Mouse (Mus musculus) erythroblast, adult 5-6 weeks (primary cell): Measurements from ENCODE around the gene Btg1. TPM values are rescaled to one million over a fixed set of nuclear protein-coding genes. Genes with fewer than 3 reads are reported as not detected.

Source experiments
- ATAC-seq: replicated peaks from 2 replicates; pipeline ENCODE4 v1.8.0; 2016; ENCODE audit warnings: moderate number of reproducible peaks, mild to moderate bottlenecking, moderate TSS enrichment, inconsistent platforms; ENCODE audit not compliant: poor library complexity, low FRiP score, severe bottlenecking
- total RNA-seq, 2 experiments: library from RNA; stranded (forward) in 1 of 2; stranded (reverse) in 1 of 2; fragments of 150-400 nt in 1 of 2; fragments of 200-764, 138-1000 nt in 1 of 2; gene quantifications; 2 replicates each; pipeline versions ENCODE4 v1.2.3 to v1.2.4; 2015 to 2017; ENCODE audit warnings: low replicate concordance in 2 of 2

The Btg1 gene
- 30.1 and 35.2 TPM in 2 replicates for total RNA-seq (2015; ENCODE audit: low replicate concordance)
- 32.3 and 41.7 TPM in 2 replicates for total RNA-seq (2017; ENCODE audit: low replicate concordance)

DNA sequence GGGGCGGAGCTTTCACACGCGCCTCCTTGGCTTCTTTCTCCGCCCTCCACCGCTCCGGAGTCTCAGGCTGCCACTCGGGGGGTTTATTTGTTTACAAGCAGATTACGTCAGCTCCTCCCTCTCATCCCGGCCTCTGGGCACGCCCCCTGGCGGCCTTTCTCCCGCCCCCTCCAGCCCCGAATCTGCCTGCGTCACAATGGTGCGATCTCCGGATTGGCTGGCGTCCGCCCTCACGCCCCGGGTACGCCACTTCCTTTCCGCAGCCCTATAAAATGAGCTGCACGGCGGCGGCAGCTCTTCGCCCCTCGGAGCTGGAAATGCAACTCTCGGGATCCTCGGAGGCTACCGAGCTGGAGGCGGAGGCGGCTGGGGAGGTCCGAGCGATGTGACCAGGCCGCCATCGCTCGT lies at the start of gene Btg1:
Btg1 (plus strand) TSS at position 298 of the 408 bp plus-strand sequence.
- peak; percentile 91 for ATAC-seq

DNA sequence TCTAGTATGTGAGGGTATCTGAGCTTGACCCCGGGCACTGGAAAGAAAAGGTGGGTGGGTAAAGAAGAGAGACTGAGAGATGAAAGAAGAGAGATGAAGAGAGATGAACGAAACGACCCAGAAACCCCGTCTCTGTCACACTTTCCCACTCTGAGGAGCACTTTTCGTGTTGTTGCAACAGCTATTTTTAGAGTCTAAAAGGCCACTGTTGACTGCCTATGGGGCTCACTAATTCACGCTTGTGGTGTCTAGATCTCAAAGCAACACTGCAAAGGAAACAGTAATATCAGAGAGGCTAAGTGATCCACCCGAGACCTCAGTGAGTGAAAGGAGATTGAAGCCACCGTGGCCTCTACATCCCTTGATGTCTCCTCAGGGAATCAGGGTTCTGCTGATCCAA lies 47.3 kb upstream of the Btg1 start:
- no peak for ATAC-seq

DNA sequence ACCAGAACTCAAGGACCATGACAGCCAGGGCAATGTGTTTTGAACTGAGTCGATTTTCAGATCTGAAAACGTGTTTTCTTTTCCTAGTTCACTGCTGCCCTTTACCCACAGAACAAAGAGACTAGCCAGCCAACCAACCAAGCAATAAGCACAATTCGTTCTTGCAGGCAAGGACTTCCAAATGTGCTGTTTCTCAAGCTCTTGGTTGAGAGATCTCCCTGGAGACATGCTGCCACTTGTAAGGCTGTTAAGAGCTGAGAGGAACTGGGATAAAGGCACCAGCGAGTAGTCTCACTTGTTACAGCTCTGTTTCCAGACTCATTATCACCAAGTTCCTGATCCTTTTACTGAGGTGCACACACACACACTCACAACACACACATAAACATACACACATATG lies 45.6 kb upstream of the Btg1 start:
- ATAC-seq: no peak

DNA sequence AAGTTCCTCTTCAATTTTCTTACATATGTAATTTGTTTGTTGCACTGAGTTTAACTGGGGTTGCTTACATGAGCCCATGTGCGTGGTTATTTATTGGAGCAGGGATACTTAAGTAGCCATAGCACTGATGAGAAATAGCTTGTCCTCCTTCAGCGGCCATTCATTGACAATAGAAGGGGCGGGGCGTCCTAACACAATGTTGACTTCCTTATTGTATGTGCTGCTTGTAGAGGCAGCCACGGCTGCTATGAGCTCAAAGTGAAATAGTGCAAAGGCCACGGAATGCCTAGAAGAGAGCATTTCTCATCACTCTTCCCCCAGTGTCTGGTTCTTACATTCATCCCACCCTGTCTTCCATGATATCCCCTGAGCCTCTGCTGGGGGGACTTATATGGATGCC lies 42.0 kb upstream of the Btg1 start:
- ATAC-seq: no peak

DNA sequence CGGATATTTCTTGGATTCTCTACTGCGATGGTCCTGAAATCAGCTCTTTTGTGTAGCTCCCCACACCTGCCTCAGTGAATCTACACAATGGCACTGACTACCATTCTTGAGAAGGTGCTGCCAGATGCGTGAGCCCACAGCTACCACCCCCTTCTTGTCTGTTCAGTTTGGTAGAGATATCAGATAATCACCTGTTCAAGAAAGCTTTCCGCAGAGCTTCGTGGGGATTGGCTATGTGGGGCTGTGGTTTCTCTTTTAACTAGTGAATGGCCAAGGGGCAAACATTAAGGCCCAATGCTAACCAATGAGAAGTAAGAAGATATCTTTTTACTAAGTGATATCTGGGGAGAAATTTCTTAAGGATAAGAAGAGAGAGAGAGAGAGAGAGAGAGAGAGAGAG lies 41.5 kb upstream of the Btg1 start:
- no peak for ATAC-seq

DNA sequence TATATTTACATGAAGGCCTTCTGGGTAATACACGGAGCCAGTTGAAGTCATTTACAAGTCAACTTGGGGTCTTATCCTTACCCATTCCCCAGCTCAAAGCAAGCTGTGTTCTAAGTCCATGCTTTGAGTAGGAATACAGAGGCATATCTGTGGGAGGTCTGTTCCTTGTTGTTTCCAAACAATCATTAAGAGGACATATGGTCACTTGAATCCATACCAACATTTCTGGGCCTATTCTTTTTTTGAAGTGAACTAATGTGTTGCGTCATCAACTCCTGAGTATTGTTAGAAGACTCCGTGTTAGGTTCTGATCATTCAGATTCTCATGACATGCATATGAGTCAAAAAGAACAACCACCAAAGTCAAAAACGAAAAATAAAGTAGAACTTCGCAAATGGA lies 37.9 kb upstream of the Btg1 start:
- ATAC-seq: no peak

DNA sequence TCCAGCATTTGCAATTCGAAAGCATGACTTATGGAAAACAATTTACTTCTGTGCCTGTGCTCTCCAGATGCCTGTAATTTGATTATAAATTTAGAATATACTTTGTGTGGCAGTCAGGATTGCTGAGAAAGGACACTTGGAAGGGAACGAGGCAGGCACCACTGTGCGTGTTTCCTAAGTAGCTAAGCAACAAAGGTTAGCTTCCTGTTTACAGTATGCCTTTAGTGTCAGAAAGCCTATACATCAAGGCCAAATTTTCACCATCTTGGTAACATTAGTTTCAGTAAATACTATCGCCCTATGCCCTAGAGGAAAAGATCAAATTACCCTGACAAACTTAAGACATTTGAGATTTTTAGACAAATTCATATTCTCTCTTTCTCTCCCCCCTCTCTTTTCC lies 37.4 kb upstream of the Btg1 start:
- no peak for ATAC-seq

DNA sequence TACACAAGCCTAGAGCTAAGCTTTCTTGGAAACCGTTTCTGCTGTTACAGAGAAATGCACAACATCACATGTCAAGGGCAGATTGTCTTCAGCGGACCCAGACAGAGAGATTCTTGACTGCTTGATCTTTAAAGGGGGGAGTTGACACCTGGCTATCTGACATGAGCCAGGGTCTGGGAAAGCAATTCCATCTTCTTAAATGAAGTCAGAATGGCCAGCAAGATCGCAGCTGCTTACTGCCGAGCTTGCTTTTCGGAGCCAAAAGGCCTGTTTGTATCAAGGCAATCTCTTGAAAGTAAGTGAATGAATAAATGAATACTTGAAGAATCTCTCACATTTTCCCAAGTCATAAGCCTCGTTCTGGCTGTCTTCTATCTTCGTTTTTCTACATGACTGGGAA lies 36.6 kb upstream of the Btg1 start:
- no peak for ATAC-seq

DNA sequence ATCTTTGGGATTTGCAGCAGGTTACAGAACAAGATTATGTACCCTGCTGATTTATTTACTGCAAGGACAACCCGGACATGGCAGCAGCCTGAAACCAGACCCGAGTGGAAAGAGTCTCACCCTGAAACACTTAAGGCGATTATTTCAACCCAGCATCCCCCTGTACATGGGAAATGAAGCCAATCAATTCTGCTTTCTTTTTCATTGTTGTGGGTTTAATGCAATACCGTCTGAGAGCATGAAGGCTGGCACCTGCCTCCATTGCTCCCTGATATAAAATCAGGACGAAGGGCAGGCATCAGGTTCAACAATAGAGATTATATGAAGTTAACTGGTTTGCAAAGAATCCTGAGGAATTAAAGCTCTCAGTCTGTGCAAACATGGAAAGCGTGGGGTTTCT lies 35.6 kb upstream of the Btg1 start:
- ATAC-seq: no peak

DNA sequence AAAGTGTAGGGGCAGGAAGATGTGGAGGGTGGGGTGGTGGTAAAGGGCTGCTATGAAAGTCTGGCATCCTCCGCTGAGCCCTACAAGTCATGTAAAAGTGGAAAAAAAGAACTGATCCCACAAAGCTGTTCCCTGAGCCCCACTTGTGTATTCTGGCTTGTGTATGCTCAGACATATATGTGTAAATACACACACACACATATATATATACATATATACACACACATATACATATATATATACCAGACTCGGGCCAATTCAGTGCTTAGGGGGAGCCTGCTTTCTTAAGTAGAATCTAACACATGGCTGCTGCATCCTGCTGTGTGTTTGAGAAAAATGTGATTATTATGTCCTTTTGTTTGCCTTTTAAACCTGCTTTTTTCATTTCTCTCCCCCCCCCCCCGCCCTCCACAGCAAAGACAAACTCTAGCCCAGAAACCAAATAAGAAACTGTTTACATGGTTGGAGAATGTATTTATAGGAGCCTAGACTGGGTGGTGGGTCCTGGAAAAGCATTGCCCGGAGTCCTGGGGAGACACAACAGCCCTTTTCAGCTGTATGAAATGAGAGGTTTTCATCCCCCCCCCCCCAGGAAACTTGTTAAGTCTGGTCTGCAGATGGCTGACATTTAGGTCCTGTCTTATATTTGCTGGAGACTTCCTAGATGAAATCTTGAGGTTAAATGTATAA lies 30.5 kb upstream of the Btg1 start:
- ATAC-seq: no peak

DNA sequence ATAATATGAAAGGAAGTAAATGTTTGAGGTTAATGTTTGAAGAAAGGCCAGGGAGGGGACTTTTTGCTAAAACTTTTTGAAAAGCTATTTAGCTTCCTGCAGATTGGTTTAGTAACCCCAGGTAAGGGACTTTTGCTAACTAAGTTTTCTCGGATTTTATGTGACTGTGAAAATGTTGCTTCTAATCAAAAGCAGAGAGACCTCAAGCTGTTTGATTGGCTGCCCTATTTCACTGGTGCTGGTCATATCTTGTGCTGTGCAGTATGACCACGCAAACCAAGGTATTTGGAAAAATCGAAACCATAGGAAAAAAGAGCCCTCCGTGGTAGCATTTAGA lies 30.0 kb upstream of the Btg1 start:
- no peak for ATAC-seq

DNA sequence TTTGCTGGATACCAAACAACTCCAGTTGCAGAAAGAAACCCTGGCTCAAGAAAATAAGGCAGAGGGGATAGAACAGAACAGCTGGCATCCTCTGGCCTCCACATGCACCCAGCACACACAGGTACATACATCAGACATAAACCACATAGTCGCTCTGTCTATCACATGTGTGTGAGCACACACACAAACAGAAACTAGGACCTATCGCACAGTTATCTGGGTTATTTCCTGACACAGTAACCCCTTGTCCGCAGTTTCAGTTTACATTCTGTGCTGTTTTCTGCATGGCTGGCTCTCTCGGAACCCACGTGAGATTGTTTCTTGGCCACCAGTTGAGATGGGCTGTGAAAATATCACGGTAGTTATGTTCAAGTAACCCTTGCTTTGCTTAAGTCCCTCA lies 28.6 kb upstream of the Btg1 start:
- no peak for ATAC-seq

DNA sequence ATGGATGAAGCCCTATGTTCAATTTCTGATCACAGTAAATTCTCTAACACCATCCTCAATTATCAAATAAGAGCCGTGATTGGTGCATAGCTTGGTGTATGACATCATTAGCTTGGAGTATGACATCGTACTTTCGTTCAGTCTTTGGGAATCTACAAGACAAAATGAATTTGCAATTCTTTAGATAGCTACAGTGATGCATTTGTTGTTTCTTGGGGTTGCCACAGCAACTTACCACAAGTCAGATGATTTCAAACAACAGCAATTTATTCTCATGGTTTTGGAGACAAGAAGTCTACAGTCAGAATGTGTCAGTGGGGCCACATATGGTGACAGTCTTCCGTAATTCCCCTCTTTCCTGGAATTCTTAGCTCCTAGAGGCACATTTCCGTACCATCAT lies 27.0 kb upstream of the Btg1 start:
- ATAC-seq: no peak

DNA sequence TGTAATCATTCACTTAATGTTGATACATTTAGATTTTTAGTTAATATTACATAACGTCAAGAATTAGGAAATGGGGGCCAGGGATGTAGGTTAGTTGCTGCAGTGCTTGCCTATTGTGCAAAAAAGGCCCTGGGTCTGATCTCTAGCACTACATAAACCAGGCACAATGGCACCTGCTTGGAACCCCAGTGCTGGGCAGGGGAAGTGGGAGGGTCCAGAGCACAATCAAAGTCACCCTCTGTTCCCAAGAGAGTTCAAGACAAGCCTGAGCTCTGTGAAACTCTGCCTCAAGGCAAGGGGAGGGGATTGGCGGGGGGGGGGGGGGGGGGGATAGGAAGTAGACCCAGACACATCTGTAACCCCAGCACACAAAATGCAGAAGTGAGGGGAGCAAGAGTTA lies 24.7 kb upstream of the Btg1 start:
- ATAC-seq: no peak

DNA sequence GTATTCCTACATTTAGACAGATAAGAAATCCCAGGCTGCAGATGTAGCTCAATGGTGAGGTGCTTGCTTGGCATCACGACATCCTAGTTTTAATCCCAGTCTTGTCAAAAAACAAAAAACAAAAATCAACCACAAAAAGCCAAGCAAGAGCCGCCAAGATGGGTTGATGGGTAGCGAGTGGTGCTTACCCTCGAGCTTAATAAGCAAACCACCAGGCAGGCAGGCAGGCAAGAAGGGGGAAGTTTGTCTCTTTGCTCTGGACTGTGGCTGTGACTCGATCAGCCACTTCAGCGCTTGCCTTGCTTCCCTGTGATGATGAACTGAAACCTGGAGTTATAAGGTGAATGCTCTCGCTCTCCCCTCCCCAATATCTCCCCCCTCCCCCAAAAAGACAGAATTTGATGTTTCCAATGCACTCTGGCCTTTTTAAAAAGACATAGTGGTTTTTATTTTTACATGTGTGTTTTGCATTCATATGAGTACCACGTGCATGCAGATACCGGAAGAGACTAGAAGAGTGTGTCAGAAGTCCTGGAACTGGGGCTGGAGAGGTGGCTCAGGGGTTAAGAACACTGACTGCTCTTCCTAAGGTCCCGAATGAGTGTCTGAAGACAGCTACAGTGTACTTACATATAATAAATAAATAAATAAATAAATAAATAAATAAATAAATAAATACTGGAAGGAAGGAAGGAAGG lies 21.2 kb upstream of the Btg1 start:
- ATAC-seq: no peak

DNA sequence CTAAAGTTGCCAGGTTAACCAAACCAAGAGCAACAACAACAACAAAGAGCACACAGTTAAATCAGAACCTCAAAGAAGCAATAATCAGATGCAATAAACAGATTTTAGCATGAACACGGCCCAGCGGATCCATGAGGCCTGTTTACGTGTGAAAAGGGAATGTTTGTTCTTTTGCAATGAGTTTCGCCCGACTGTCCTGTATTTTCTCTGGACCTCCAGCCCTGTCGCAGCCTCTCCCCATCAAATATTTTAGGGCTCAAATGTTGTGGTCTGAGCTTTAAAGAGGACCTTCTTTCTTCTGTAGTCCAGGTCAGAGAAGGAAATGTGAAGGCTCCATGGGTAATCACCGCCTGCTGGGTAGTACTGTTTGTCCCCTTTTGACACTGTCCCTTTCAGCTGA lies 20.4 kb upstream of the Btg1 start:
- ATAC-seq: no peak

DNA sequence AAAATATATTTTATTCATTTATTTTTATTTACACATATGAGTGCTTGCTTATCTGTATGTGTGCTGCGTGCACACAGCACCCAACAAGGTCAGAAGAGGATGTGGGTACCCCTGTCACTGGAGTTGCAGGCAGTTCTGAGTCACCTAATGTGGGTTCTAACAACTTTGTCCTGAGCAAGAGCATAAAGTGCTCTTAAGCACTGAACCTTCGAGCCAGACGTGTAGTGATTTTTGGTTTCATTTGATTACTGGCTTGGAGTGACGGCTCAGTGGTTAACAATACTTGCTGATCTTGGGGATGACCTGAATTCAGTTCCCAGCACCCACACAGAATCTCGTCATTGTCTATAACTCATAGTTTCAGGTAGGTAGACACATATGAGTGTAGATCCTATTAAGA lies 17.2 kb upstream of the Btg1 start:
- no peak for ATAC-seq

DNA sequence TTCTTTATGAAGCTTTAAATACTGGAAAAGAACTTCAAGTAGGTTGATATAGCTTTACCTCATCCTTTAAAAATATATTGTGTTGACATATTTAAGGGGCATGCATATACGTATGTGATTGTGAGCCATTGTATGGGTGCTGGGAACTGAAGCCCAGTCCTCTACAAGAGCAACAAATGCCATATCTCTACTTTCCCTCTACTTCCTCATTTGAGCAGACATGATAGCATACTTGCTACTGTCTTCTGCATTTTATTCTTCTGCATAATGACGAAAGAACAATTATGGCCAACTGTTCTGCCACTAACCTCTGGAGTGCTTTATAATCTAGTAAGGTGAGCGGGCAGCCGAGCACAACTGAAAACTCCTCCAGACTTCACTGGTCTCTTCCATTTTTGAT lies 15.1 kb upstream of the Btg1 start:
- ATAC-seq: no peak

DNA sequence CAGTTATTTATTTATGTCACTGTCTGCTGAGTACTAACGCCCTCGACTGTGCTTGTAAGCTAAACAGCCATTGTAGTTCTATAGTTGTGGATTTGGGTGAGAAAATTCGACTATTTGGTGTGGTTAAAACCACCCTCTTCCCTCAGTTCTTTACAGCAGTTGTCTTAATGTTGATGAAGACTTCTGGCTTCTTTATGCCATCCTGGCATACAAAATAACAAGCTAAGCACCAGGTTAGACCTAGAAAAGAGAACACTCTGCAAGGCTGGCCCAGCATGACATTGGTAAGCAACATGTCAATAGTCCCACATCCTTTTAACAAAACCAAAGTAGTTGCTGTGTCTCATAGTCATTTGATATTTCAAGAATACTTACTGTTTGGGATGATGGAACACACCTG lies 14.5 kb upstream of the Btg1 start:
- no peak for ATAC-seq

DNA sequence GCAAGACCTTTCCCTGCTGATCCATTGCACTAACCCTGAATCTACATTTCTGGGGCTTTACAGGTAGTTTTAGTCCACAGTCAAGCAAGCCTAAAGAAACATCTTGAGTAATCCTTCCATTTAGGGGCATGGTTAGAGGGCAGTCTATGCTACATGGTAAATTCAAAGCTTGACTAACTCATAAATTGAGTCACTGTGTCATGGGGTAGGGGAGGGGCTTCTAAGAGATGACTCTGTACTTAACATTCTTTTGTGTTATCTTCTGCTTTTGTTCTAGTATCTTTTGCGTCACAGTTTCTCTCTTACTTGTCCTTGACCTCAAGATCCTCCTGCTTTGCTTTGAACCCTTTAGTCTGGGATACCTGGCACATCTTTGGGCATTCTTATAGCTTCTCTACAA lies 11.6 kb upstream of the Btg1 start:
- no peak for ATAC-seq

DNA sequence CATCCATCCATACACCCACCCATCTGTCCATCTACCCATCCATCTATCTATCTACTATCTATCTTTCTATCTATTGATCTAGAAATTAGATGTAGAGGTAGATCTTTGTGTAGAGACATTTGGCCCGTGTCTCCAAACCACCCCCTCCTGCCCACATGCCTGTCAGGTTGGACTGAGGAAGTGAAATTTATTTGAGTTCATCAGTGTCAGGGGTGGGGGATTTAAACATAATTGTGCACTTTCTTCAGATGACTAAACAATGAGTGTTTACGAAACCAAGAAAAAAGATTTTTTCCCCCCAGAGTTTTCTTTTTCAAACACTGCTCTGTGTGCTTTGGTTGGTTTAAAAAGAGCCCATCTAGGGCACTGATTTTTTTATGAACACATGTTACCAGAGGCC lies 10.9 kb upstream of the Btg1 start:
- ATAC-seq: no peak

DNA sequence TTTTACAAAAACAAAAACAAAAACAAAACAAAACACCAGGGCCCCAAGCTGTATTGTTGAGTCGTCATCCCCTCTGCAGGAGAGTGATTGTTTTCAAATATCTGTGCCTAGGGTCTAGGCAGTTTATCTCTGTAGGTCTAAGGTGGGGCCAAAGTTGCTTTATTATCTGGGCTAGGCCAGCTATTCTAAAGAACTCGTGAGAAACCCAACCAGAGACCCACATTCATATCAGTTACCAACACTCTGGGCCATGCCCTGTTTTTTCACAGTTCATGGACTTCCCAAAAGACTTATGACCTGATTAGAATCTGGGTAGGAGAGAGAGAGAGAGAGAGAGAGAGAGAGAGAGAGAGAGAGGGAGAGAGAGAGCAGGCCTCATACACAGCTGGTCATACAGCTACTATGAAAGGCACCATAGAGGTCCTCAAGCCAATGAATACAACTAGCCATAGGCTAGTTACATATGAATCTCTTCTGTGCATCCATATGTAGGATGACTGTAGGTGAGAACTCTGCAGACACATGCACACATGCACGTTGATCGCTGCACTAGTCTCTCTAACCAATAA lies 9.1 kb upstream of the Btg1 start:
- ATAC-seq: no peak
